Mouse (Mus musculus): Measurements from ENCODE around the gene Lars2.

Gene Lars2

GRCm38 (mm10) chr9:123479196-123479669, 112.5 kb downstream of the Lars2 start:
- peak; percentile 34 for DNase-seq

GRCm38 (mm10) chr9:123479876-123480252, 113.1 kb downstream of the Lars2 start:
- no peak for DNase-seq

DNA sequence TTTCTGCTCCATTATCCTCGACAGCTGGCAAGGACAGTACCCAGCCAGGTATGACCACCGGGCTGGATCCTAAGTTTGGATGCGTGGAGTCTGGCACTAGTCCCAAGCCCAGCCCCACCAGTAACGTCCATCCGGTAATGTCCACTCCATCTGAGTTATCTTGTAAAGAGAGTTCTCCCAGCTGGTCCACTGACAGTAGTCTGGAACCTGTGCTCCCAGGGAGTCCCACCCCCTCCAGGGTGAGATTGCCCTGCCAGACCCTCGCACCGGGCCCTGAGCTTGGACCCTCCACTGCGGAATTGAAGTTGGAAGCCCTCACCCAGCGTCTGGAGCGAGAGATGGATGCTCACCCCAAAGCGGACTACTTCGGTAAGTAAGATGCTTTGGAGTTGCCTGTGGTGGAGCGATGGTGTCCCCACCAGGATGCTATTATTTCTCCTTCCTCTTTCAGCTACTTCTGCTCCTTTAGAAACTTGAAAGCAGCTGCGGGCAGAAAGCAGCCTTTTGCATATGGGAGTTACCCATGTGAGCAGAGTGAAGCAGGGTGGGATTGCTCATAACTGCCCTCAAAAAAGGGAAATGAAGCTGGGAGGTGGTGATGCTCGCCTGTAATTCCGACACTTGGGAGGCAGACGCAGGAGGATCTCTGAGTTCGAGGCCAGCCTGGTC, 113.7 kb downstream of the Lars2 start:
- DNase-seq = peak; percentile 20

- DNase-seq = no peak
Measured at GRCm38 (mm10) chr9:123481136-123481535, 114.4 kb downstream of the Lars2 start.

DNA sequence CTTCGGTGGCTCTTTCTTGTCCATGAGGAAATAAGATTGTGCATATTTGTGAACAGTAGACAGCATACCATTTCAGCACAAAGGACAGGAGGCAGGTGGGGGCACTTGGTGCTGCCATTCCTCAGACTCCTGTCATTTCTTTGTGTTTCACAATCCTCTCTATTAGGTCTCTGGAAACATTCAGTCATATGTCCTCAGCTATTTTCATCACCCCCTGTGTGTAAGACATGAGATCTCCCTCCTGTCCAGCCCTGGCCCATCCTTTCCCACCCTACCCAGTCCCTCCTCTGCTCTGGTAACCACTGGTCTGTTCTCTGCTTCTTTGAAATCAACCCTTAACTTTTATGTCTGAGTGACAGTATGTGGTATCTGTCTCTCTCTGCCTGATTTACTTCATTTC, 116.9 kb downstream of the Lars2 start:
- no peak for DNase-seq

GRCm38 (mm10) chr9:123484830-123485229, 118.1 kb downstream of the Lars2 start:
- DNase-seq = no peak

DNA sequence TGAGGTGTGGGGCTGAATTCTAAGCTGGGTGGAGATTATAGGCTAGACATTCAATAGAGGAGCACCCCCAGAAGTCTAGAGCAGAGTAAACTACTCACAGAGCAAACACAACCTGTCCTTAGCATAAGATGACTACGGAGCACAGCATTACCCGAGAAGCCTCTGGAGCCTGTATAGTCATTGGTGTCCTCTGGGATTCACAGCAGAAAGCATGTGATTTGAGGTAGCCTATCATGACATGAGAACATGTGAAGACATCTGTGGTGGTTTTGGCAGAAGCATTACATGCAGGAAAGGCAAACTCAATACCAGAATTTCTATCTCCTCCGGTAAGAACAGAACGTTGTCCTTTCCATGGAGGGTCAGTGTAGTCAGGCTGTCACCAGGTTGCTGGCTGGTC, 118.8 kb downstream of the Lars2 start:
- no peak for DNase-seq

DNA sequence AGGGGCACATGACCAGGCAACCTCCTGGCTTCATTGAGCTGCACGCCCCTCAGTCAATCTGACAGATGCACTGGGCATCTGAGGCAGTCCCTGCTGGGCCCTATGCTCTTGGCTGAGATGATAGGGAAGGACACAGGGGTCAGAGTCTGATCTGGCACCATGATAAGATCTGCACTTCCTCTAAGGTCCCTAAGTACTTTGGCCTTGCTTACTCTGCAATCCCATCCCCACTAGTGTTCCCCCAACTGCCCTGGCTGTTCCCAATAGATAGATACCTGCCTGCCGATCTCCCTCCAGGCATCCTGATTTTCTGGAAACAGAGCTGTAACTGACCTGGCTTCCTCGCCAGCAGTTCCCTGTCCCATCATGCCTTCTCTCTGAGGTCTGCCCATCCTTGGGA, 119.9 kb downstream of the Lars2 start:
- DNase-seq = no peak

GRCm38 (mm10) chr9:123489073-123489472, 122.3 kb downstream of the Lars2 start:
- no peak for DNase-seq

DNA sequence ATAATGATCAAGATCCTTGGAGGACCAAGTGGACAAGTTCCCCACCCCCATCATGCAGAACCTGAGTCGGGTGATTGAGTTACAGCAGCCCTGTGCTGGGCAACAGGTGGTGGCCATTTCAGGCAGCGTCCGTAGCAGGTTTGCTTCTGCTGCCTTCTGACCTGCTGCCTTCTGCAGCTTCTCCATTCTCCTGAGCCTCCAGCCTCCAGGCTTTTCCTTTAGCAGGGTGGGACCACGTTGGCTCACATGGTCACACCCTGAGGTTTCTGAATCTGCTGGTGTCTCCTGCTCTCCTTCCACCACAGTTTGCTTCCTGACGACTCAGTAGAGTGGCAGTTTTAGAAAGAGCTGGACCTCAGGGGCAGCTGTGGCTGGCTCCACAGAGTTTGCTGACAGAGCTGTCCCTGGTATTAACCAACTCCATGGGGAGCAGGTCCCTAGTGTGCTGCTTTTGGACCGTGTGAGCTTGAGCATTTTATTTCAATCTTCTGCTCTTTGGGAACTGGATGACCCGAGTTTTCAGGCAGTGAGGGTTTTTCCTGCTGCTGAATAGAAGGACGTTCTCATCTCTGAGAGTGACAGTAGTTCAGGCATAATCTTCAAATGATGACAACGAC, 123.1 kb downstream of the Lars2 start:
- DNase-seq = no peak

GRCm38 (mm10) chr9:123490930-123491329, 124.2 kb downstream of the Lars2 start:
- DNase-seq = no peak

DNA sequence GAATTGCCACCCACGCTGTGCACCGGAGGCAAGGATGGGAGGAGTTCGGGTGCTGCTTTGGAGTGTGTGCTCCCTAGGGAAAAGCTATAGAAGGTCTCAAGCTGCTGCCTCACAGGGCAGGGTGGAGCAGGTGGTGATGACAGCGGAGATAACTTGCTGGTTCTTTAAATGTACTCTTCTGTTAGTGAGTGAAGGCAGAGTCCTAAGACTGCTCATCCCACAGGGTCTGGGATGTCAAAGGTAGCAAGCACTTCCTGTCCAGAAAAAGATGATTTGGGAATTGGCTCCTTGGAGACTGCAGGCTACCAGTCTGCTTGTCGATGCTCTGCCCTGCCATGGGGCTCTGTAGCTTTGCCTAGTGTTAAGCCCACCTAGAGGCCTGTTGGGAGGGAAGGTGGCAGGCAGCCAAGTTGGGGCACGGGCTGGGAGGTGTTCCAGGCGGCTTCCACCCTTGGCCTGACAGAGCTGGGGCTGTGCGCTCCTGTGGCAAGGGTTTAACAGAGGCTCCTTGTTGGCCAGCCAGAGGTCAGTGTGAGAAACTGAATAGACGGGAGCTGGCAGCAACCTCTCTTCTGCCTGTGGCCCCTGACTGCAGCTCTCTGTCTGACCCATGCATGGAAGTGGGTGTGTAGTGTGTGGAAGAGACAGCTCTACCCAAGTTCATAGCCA, 125.3 kb downstream of the Lars2 start:
- DNase-seq = peak; percentile 14

GRCm38 (mm10) chr9:123496665-123497064, 129.9 kb downstream of the Lars2 start:
- DNase-seq = no peak

DNA sequence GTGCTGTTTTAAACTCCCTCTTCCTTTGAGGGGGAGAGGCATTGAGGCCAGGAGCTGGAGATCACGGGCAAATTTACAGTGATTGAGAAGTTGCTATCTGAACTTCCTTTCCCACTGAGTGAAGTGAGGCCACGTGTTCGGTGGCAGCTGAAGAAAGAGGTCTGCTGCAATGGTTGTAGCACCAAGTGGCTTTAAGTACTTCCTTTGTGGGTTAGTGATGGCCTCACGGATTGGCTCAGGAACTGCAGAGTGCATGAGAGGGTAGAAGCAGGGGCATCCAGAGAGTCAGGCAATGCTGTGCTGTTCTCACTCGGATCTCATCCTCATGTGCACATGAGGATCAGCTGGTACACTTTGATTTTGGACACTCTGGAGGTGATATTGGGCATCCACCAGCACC, 131.2 kb downstream of the Lars2 start:
- no peak for DNase-seq

DNA sequence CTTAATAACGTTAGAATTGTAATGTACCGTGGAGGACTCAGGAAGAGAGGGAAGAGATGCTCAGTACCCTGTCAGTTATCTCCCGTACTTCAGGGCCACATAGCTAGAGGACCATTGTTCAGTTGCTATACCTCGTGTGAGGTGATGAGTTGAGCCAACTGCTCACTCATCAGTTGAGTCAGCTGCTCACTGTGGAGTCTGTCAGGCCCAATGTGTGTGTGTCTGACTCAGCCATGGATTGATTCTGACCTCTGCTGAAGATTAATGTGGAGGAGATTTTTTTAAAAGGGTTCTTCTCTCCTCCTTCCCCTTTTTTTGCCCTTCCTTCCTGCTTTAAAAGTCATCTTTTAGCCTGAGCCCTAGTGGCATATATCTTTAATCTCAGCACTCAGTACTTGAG, 133.8 kb downstream of the Lars2 start:
- DNase-seq = no peak

- no peak for DNase-seq
Measured at GRCm38 (mm10) chr9:123503171-123503834, 136.6 kb downstream of the Lars2 start.

DNA sequence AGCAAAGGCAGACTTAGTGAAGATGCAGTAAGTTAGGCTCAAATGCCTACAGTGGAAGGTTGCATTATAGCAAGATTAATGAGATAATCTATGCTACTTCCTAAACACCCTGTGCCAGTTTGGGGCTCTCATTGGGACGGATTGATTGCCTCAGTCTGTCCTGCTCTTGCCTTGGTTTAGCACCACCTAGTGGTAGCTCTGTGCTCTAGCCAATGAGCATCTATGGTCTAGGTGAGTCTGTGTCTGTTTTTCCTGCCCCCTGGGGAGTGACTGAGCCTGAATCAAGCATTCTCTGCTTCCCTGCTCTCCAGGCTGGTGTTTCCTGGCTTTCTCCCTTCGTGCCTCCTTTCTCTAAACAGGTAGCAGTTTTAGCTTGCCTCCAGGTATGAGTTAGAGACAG, 137.6 kb downstream of the Lars2 start:
- DNase-seq = peak; percentile 56

DNA sequence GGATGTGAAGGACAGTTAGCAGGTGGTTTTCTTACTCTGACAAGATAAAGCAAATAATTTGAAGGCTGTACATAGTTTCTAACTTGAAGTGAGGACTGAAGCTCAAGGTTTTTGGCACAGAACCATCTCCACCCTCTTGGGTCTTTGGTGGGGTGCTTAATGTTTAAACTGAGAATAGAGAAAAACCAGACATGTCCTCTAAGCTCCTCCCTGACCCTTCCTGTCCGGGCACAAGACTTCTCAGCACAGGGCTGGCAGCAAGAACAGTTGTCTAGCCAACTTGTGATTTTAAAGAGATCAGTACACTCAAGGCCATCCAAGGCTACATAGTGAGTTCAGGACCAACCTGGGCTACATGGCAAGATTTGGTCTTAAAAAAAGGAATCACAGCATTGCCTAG, 138.9 kb downstream of the Lars2 start:
- DNase-seq = no peak

- DNase-seq = no peak
Measured at GRCm38 (mm10) chr9:123506270-123507146, 139.8 kb downstream of the Lars2 start.

- no peak for DNase-seq
Measured at GRCm38 (mm10) chr9:123507380-123507779, 140.7 kb downstream of the Lars2 start.

- DNase-seq = no peak
Measured at GRCm38 (mm10) chr9:123508986-123509385, 142.3 kb downstream of the Lars2 start.

Measured in cerebellum, adult 11-12 months (tissue).